Mouse (Mus musculus): ENCODE measurements around the gene Mon2. TPM values are rescaled to one million over a fixed set of nuclear protein-coding genes. Genes with fewer than 3 reads are reported as not detected.
"Not testable (repeated sequence)": the region's sequence is repeated elsewhere in the genome, so short reads cannot be mapped to it uniquely, and the experiment has no call there.

Mon2 gene
- total RNA-seq, 2 experiments from 2014 or later = 63.0 to 70.4 TPM

DNA sequence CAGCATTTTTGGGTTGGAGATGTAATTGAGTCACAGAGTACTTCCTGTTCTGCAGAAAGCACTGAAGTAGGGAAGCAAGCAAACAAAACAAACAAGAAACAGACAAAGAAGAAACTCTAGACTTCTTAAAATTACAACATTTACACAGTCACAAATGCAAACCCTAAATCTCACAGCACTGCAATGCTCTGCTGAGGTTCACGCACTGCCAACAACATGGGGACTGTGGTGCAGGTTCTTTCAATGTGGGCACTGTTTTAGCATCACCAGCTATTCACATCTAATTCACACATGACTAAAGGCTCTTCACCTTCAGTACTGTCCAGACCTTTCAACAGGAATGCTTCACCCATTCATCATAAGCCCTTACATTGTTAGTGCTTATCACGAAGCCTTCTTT, 13.3 kb downstream of the Mon2 start:
- DNase-seq (ENCODE audit: low spot score in 2 of 2) = no peak

DNA sequence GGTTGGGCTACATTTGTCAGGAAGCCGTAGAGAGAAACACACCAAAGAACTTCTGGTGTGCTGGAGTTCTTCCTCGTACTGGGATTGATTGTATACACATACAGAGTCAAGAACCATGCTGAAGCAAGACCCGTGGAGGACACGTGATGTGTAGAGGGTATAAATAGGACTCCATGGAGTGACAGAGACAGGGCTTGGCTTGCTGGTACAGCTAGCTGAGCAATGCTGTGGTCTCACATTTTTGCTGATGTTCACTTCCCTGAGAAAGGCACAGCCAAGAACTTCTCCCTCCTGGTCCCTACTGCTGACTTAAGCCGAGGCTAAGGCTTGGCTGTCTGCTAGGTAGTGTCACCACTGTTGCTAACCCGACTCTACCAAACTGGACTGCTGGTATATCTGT, 15.5 kb downstream of the Mon2 start:
- no peak for DNase-seq (ENCODE audit: low spot score in 2 of 2)

- no peak for DNase-seq (ENCODE audit: low spot score in 2 of 2)
Measured at GRCm38 (mm10) chr10:123057082-123057481, 19.2 kb downstream of the Mon2 start.

DNA sequence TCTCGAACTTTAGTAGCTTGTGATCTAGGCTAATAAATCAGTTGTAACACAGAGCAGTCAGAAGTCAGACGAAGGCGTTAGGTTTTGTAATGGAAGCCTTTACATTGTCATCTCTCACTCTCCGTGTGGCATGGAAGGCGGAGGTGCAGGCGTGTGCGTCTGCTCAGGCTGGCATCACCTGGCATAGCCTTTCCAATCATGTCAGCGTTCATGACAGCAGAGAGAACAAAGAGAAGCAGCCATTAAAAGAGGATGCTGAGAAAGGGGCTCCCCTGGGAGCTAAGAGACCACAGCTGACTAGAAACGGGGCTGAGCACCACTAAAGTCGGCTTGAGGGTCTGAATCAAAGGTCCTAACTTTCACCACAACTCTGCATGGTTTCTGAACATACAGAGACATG, 19.8 kb downstream of the Mon2 start:
- DNase-seq (ENCODE audit: low spot score in 2 of 2) = no peak

GRCm38 (mm10) chr10:123055205-123056000, 20.9 kb downstream of the Mon2 start:
- no peak for DNase-seq (ENCODE audit: low spot score in 2 of 2)

DNA sequence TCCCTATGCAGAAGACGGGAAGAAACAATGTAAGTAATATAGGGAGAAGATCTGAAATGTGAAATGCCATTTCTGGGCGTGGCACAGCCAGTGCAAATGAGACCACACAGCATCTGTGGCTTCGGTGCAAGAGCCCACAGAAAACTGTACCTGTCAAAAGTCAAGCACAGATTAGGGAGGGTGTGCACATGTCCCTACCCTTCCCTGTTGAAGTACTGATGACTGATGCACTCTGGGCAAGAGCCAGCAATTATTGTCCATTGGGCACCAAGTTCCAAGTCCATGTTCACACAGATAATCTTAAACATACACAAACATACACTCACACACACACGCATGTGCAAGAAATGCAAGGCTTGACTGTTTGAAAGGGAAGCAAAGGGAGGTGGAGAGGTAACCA, 22.7 kb downstream of the Mon2 start:
- DNase-seq (ENCODE audit: low spot score in 2 of 2) = no peak

DNA sequence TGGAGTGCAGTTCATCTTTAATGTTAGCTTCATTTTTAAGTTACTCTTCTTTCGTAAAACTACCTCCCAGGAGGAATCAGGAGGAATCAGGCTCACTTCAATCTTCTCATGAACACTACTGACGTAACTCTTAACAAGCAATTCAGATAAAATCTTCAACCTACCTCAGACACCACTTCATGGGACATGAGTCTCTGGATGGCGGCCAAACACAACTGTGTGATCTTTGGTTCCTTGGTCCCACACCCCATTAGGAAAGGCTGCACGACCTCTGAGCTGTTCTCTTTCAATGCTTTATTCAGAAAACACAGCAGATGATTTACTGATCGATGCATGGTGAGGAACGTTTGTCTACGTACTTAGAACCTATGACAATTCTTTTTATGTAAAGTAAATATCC, 24.3 kb downstream of the Mon2 start:
- DNase-seq (ENCODE audit: low spot score in 2 of 2) = no peak

GRCm38 (mm10) chr10:123048730-123049129, 27.6 kb downstream of the Mon2 start:
- no peak for DNase-seq (ENCODE audit: low spot score in 2 of 2)

GRCm38 (mm10) chr10:123039936-123040335, 36.4 kb downstream of the Mon2 start:
- DNase-seq (ENCODE audit: low spot score in 2 of 2) = no peak

DNA sequence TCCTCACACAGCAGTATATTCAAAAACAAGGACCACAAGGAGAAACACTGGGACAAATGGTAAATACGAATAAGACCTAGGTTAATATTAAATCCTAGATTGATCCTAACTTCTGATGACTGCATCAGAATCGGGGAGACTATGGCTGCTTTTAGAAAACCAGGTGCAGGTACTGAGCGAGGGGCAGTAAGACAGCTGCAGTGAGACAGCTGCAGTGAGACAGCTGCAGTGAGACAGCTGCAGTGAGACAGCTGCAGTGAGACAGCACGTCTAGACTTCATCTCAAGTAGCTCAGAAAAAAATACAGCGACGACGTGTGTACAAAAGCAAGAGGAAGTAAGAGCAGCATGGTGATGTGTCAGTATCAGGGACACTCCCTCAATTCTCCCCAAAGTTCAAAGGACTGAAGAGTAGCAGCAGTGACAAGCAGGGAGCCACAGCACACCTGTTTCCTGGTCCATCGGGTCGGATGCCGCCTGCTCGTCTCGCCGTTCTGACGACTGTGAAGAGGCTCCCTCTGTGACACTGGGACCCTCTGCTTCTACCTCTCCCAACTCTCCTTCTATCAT, 44.1 kb downstream of the Mon2 start:
- DNase-seq (ENCODE audit: low spot score in 2 of 2) = no peak

- DNase-seq (ENCODE audit: low spot score in 2 of 2) = no peak
Measured at GRCm38 (mm10) chr10:123031449-123031848, 44.9 kb downstream of the Mon2 start.

DNA sequence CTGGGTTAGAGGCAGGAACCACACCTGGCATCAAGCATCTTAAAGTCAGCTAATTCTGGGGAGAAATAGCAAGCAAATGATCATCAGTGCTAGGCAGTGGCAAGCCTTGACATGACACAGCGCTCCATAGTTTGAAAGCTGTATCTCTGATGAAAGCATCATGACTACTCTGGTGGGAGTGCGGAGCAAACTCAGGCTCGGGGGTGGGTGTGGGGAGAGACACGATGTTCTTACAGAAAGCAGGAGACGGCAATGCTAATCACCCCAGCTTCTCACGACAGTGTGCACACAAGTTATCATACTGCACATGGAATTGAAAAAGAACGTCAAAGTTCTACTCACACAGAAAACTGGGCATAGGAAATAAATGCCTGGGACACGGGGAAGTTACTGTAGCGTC, 45.7 kb downstream of the Mon2 start:
- DNase-seq (ENCODE audit: low spot score in 2 of 2) = no peak

DNA sequence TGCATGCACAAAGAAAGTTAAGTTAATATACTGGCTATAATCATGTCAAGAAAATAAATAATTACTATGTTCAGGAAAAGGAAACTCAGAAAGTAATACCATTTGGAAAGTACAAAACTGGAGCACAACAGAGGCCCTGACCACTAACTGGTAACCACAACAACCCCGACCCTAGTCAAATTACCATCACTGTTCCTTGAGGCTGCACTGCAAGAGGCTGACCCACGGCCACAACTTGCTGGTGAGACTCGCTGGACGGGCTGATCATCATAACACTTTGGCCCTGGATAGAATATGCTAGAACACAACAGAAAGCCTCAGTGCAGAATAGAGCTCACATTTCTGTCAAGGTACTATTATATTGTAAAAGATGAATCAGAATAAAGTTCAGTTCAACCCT, 47.4 kb downstream of the Mon2 start:
- no peak for DNase-seq (ENCODE audit: low spot score in 2 of 2)

- not testable (repeated sequence) for DNase-seq (ENCODE audit: low spot score in 2 of 2)
Measured at GRCm38 (mm10) chr10:123026736-123027135, 49.6 kb downstream of the Mon2 start.

GRCm38 (mm10) chr10:123013435-123013834, 62.9 kb downstream of the Mon2 start:
- no peak for DNase-seq (ENCODE audit: low spot score in 2 of 2)

DNA sequence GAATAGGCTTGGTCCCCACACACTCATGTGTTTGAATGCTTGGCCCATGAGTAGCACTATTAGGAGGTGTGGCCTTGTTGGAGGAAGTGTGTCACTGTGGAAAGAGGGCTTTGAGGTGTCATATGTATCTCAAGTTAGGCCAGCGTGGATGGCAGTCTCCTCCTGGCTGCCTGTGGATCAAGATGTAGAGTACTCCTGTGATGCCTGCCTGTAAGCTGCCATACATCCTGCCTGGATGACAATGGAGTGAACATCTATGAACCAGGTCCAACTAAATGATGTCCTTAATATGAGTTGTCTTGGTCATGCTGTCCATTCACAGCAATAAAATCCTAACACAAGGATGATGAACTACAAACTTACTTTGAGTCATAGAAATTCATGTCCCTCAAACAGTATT, 64.9 kb downstream of the Mon2 start:
- DNase-seq (ENCODE audit: low spot score in 2 of 2) = no peak

DNA sequence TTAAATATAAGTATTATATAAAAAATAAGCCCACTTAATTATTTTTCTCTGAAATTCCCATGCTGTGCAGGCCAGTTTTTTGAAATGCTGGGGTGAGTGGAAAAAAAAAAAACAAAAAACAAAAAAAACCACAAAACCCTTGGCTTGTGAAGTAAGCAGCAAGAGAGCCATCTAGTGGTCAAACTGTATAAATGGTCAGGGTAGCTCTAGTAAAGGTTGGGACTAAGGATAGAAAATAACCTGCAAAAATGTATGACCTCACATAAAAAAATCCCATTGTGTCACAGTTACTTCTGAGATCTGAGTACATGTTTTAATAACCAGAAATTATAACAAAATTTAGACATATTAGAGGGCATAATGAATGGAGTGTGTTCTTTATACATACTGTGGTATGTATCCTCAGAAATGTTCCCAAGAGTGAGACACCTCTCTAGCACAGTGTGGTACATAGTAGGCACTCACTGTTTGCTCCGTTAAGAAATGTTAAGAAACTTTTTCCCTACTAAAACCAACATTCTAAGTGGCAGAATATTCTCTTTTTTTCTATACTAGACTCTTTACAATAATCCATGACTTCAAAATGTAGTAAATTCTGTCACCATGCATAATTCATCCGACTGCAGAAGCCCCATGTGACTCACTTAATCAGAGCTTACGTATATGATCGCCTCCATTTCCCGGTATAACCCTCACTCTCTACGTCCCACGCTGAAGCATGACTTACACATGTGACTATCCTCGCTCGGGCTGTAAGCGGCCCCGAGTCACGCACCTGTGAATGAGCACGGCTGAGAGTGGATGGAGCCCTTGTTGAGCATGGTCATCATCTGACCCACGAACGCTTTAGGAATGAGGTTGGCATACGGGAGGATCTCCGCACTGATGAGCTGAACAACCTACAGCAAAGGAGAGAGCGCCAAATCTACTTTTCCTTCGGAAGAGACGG, 70.8 kb downstream of the Mon2 start:
- DNase-seq (ENCODE audit: low spot score in 2 of 2) = no peak

DNA sequence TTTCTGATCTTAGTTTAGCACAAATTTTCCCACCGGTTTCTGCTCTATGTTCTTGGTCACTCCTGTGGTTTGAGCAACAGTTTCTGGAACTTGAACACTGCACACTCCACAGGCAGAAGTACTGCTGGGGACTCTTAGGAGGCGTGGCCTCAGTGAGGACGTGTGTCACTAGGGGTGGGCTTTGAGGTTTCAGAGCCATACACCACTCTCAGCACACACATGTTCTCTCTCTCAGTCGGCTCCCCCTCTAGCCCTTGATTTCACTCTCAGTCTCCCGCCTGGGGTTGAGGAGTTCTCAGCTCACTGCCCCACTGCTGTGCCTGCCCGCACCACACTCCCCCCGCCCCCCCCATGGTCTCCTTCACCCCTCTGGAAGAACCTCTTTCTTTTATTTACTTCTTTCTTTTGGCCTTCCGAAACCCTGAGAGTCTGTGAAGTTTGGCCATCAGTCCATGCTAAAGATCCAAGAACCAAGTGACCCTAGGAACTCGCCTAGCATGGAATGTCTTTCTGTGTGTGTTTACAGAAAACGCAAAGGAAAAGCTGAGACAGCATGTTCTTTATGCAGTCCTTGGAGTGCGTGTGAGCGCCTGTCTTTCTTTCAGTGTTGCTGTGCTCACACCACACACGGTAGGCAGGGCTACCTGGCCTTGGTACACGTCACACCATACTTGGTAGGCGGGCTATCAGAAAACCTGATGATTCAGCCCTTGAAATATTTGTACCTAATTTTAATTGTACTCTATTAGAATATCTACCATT, 71.6 kb downstream of the Mon2 start:
- DNase-seq (ENCODE audit: low spot score in 2 of 2) = no peak

GRCm38 (mm10) chr10:123001985-123002384, 74.3 kb downstream of the Mon2 start:
- DNase-seq (ENCODE audit: low spot score in 2 of 2) = no peak

- no peak for DNase-seq (ENCODE audit: low spot score in 2 of 2)
Measured at GRCm38 (mm10) chr10:123001363-123001762, 74.9 kb downstream of the Mon2 start.

DNA sequence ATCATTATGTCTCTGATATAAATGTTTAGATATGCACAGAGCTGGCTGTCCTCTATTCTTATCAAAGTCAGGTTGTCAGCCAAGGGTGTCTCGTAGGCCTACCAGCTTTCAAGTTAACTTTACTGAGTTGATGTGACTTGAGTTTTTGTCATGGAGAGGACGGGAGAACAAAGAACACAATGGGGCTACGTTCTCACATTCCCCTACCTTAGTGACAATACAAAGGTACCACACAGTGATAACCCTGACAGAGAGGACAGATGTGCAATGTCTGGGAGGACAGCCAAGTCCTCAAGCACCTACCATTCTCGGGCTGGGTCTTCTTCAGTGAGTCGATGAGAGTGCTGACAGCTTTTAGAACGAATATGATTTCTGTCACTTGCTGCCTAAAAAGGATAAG, 76.9 kb downstream of the Mon2 start:
- no peak for DNase-seq (ENCODE audit: low spot score in 2 of 2)

Measured in gastrocnemius, postnatal 4 days (tissue).